Mouse (Mus musculus) kidney, adult 8-10 months (tissue): ENCODE measurements around the gene Ifnk.

Experiments
- DNase-seq, 2 experiments: peaks; one replicate each; pipeline ENCODE4 v3.0.0; 2022

Gene Ifnk

GRCm38 (mm10) chr4:35143472-35144102 lies 8.3 kb upstream of the Ifnk start:
- DNase-seq: no peak

GRCm38 (mm10) chr4:35145726-35146125 lies 6.1 kb upstream of the Ifnk start:
- no peak for DNase-seq

GRCm38 (mm10) chr4:35146597-35146996 lies 5.3 kb upstream of the Ifnk start:
- no peak for DNase-seq

GRCm38 (mm10) chr4:35148326-35148725 lies 3.5 kb upstream of the Ifnk start:
- no peak for DNase-seq

GRCm38 (mm10) chr4:35150706-35151105 lies 1.1 kb upstream of the Ifnk start:
- no peak for DNase-seq

- DNase-seq: peak in 1 of 2 experiments; percentile 38
Measured at GRCm38 (mm10) chr4:35154051-35154450, 2.2 kb downstream of the Ifnk start.

- DNase-seq: peak; percentile 93 to 96
Measured at GRCm38 (mm10) chr4:35155132-35155922, 3.5 kb downstream of the Ifnk start.

GRCm38 (mm10) chr4:35156149-35156611 lies 4.3 kb downstream of the Ifnk start:
- DNase-seq: peak; percentile 88

- peak; percentile 87 to 93 for DNase-seq
Measured at GRCm38 (mm10) chr4:35156751-35157611, 5.1 kb downstream of the Ifnk start, which contains the start of gene Mob3b. Gene Mob3b (minus strand): TSS chr4:35157484.

GRCm38 (mm10) chr4:35157815-35158214 lies 6.0 kb downstream of the Ifnk start:
- no peak for DNase-seq

GRCm38 (mm10) chr4:35165275-35165674 lies 13.4 kb downstream of the Ifnk start:
- no peak for DNase-seq

- peak in 1 of 2 experiments; percentile 47 for DNase-seq
Measured at GRCm38 (mm10) chr4:35165947-35166346, 14.1 kb downstream of the Ifnk start.

GRCm38 (mm10) chr4:35167855-35168254 lies 16.0 kb downstream of the Ifnk start:
- no peak for DNase-seq

GRCm38 (mm10) chr4:35169571-35170125 lies 17.8 kb downstream of the Ifnk start:
- no peak for DNase-seq

- DNase-seq: no peak
Measured at GRCm38 (mm10) chr4:35172471-35172870, 20.6 kb downstream of the Ifnk start.

- DNase-seq: no peak
Measured at GRCm38 (mm10) chr4:35173551-35173950, 21.7 kb downstream of the Ifnk start.

GRCm38 (mm10) chr4:35175566-35175965 lies 23.7 kb downstream of the Ifnk start:
- no peak for DNase-seq

GRCm38 (mm10) chr4:35177926-35178645 lies 26.2 kb downstream of the Ifnk start:
- DNase-seq: no peak

GRCm38 (mm10) chr4:35187617-35188326 lies 35.9 kb downstream of the Ifnk start:
- DNase-seq: no peak

- DNase-seq: no peak
Measured at GRCm38 (mm10) chr4:35189794-35190193, 37.9 kb downstream of the Ifnk start.

GRCm38 (mm10) chr4:35192725-35193124 lies 40.9 kb downstream of the Ifnk start:
- DNase-seq: no peak
